Mouse (Mus musculus) kidney, postnatal 4 days (tissue): ENCODE results near the gene Ang5.
"Not testable (repeated sequence)": the region's sequence is repeated elsewhere in the genome, so short reads cannot be mapped to it uniquely, and the experiment has no call there.

Source experiments
- DNase-seq, 2 experiments: peaks; one replicate each; pipeline ENCODE4 v3.0.0; 2021; ENCODE audit warnings: mixed read lengths in 2 of 2

Gene Ang5

DNA sequence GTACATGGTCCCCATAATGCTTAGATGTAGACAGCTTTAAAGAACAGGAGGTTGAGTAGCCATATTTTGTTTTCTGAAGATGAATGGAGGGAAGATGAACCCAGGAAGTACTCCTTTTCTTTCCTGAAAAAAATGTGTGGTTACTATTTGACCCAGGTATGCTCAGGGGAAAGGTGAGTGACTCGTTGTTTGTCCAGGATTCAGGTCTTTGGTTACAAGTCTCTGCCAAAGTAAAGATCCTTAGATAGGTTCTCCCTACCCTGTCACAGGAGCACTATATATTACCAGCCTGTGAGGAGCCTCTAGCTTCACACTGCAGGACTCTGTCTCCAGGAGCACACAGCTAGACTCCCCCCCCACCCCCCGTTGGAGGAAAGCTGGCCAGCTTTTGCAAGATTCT lies at the start of gene Ang5:
Gene Ang5 (plus strand): TSS at position 301 of the 400 bp plus-strand sequence.
- not testable (repeated sequence) for DNase-seq

DNA sequence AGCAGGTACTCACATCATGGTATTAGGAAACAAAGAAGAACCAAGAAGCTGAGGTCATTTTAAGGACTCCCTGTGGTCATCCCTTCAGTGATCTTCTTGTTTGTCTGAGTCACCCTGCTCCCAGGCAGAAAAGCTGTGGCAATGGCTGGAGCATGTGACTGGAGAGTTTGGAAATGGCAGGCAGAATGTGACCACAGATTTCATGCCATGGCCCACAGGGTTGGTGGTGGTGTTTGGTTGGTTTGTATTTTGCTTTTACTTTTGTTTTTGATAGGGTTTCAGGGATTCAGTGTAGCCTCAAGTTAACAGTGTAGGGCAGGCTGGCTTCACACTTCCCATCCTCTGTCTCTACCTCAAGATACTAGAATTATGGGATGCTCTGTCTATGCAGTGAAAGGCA lies 38.7 kb upstream of the Ang5 start:
- not testable (repeated sequence) for DNase-seq

DNA sequence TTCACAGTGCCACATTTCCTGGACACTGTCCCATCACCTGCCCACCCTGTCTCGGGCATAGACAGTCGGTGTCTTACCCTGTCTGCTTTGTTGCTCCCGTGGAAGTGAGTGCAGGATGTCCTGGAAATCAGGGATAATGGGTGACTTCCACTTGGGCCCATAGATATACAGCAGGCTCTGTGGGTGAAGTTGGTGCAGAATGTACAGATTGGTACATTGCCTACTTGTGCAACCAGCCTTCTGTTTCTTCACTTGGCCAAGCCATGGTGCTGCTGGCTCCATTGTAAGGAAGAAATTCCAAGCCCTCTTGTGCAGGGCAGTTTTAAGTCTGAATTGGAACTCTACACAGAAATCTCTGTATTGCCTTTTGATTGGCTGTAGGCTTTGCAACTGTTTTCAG lies 33.4 kb upstream of the Ang5 start, which contains the start of gene Ear10:
Gene Ear10 (minus strand): TSS at position 101 of the 400 bp plus-strand sequence.
- DNase-seq, result not testable (repeated sequence)

DNA sequence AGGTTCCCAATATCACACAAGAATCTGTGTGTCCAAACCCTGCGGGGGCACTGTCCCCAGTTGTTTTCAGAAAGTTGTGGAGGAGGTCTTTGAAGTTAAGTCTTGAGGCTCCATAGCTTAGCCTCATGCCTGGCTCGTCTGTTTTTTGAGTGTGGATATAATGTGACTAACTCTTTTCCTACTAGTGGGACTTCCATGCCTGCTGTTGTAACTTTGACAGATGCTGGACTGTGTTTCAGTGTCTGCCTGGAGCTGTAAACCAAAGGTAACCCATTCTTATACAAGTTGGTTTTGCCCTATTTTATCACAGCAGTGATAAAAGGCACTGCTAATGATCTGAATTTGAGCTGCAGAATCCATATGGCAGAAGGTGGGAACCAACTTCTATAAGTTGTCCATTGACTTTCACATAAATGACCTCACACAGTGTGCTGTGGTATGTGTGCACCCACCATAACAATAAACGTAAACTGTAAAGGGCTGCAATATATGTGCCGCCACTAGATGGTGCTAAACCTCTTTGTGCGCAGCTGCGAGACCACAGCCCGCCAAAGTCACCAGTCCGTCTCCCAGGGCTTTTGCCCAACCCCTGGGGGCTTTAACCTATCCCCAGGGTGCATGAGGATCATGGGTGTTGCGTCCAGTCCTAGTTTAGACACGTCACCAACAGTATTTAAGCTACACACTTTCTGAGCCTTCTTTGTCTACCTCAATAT lies 32.0 kb upstream of the Ang5 start, which contains the start of gene Gm8113:
Gene Gm8113 (plus strand): TSS at position 703 of the 716 bp plus-strand sequence.
- DNase-seq, result peak; percentile 75 to 80

DNA sequence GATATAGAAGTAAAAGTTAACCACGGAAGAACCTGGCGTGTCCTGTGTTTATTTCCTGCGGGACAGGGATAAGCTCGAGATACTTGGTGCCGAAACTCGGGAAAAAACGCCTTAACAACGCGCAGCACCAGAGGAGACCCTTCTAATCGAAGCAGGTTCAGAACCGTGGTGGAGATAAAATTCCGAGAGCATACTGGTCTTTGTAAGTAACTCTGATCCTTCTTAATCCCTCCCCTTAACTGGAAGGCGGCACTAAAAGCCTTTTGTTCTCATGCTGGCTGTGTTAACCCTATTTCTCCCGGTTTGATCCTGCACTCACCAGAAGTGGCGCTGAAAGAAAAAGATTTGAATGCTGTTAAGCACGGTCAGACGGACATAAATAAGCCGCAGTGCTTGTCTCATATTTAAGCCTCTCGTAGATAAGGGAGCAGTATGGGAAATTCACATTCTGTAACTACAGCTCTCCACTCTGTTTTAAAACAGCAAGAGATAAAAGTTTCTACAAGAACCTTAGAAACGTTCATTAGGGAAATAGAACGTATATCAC lies 31.4 kb upstream of the Ang5 start:
- not testable (repeated sequence) for DNase-seq

DNA sequence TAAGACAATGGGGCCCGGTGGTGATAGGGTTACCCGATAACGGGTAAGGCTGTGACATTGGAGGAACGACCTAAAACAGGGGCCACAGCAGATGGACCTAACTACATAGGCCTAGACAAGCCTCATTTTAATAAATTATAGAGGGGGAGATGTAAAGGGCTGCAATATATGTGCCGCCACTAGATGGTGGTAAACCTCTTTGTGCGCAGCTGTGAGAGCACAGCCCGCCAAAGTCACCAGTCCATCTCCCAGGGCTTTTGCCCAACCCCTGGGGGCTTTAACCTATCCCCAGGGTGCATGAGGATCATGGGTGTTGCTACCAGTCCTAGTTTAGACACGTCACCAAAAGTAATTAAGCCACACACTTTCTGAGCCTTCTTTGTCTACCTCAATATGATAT lies 23.9 kb upstream of the Ang5 start:
- DNase-seq, result peak; percentile 58 to 63

DNA sequence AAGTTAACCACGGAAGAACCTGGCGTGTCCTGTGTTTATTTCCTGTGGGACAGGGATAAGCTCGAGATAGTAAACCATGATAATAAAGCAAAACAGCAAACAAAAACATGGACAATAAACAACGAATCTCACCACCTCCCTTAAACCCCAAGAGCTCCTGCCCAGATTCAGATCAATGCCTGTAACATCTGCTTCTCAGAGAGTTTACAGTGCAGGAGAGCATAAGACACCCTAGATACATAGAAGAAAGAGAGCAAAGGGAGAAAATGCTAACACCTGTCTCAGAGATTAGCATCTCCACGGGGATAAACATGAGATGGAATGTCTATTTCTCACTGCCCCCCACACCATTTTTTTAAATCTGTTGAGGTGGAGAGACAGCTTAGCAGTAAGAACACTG lies 23.5 kb upstream of the Ang5 start:
- DNase-seq, result not testable (repeated sequence)

DNA sequence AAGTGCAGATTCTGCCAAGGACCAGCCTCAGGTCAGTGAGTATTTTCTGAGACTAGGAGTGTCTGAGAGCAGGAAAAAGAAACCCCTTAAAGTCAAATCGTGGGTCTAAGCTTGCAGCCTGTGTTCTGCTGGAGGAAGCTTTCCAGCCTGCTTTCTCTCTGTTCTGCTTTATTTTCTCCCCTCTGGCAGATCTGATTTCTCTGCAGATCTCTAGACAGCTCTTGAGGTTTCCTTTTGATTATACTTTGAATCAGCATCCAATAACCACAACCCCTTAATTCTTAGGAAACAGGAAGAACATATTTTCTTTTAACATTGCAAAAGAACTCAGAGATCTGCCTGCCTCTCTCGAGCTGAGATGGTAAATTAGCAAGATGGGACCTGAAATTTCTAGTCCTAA lies 3.5 kb upstream of the Ang5 start:
- not testable (repeated sequence) for DNase-seq

DNA sequence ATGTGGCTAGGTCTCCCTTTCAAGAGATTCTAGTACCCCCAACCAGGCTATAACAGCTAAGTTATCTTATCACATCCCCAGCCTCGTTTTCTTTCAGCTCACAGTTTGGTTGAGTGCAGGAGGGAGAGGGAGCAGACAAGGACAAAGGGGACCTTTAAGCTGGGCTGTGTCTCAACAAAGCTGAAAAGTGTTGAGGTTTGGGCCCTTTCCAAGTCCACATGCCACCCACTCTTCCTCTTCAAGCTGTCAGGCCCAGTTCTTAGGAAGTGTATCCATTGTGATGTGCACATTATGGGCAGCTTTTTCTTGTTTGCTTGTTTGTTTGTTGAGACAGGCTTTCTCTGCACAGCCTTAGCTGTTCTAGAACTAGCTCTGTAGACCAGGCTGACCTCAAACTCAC lies 1.8 kb upstream of the Ang5 start:
- not testable (repeated sequence) for DNase-seq

DNA sequence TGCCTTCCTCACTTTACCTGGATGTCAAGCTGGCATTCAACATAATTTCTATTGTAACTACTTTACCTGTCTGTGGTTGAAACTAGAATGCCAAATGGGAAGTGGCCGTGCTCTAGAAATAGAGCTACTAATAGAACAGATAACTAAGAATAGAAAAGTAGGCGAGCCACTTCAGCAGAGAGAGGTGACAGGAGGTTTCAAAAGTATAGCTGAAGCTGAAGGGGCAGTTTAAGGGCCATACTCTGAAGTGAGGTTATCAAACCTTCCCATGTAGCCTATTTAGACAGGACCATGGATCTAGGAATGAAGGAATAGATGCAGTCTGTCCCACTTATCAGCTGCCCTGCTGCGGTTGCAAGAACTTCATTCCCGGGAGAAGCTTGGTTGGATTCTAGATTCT lies 26.6 kb downstream of the Ang5 start:
- DNase-seq, result no peak

DNA sequence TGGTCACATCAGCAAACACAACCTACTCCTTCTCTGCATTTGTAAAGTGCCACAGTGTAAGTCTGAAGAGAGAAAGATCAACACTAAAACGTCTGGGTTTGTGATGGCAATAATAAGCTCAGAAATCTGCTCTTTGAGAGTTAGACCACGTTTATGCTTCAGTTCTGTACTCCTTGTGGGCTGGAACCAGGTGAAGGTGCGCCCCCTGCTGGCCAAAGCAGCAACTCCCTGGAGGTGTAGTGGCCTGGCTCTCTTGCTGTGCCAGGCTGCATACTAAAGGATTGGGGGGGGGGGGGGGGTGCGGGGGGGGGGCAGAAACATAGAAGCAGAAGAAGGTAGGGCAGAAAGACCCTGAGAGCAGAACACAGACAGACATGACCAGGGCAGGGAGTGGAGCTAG lies 27.0 kb downstream of the Ang5 start:
- DNase-seq, result peak; percentile 74 to 76

DNA sequence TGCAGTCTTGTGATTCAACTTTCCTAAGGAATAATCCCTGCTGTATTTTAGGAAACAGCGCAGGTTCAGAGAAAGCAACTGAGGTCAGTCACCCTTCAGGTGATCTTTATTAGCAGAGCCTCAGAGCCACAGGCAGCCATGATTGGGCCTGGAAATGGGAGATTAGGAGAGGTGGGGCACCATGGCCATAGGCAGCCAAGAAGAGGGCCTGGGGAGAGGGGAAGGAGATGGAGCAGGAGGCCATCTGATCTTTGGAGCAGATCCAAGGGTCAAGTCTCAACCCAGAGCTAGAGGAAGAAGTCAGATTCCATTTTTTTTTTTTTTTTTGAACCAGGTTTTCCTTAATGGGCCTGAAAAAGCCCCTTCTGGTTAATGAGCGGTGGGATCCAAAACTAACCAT lies 29.3 kb downstream of the Ang5 start:
- no peak for DNase-seq

DNA sequence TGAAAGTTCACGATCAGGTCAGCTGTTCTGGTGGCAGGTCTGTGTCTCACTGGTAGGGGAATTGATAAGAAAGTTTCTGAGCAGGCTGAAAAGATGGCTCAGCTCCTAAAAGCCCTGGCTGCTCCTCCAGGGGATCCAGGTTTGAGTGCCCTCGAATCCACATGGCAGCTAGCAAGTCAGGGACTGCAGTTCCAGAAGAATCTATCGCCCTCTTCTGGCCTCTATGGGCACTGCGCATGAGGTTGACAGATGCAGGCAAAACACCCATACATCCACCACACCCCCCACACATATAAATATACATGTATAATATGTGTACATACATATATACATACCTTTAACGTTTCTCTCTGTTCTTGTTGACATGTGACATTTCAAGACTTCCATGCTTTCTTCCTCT lies 30.5 kb downstream of the Ang5 start:
- peak; percentile 88 to 89 for DNase-seq

DNA sequence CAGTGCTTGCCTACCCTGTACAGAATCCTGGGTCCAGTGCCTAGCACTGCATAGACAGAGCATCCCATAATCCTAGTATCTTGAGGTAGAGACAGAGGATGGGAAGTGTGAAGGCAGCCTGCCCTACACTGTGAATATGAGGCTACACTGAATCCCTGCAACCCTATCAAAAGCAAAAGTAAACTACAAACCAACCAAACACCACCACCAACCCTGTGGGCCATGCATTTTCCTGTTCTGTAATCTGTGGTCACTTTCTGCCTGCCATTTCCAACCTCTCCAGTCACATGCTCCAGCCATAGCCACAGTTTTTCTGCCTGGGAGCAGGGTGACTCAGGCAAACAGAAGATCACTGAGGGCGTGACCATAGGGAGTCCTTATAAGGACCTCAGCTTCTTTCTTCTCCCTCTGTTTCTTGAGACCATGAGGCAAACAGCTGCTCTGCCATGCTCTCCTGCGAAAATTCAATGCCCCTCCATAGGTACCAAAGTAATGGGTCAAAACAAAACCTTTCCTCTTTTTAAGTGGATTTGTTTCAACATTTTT lies 41.7 kb downstream of the Ang5 start:
- not testable (repeated sequence) for DNase-seq

DNA sequence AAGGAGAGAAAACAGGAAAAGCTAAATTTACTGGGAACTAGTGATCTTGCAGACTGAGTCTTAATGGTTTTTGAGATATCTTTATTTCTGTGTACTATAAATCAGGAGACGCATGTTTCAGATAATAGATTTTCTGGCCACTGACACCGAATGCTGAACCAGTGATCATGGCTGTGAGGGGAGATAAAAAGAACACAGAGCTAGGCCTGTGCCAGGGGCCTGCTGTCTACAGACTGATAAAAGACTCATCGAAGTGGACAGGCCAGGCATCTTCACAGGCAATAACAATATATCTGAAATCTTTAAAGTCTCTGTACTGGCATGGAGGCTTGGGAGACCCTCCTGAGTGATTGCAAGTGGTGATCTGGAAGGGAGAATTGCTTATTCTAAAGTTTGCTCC lies 44.7 kb downstream of the Ang5 start:
- no peak for DNase-seq

DNA sequence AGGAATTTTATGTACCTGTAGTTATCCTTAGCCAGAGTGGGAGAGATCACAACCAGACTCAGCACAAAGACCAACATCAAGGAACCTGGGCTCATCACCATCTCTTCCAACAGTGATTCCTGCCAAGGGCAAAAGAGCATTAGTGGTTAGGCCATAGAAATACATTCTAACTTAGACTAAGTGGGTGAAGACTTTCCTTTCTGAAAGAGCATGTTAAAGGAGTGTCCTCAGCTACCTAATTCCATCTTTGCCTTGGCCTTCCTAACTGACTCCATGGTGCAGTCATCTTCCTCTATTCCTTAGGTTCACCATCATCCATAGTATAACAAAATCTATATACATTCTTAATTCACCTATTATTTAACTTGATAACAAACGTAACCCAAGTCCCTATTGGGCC lies 45.3 kb downstream of the Ang5 start, which contains the start of gene Ang6:
Gene Ang6 (minus strand): TSS at position 101 of the 400 bp plus-strand sequence.
- DNase-seq, result no peak

DNA sequence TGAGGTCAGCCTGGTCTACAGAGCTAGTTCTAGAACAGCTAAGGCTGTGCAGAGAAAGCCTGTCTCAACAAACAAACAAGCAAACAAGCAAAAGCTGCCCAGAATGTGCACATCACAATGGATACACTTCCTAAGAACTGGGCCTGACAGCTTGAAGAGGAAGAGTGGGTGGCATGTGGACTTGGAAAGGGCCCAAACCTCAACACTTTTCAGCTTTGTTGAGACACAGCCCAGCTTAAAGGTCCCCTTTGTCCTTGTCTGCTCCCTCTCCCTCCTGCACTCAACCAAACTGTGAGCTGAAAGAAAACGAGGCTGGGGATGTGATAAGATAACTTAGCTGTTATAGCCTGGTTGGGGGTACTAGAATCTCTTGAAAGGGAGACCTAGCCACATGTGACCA lies 51.2 kb downstream of the Ang5 start:
- not testable (repeated sequence) for DNase-seq

DNA sequence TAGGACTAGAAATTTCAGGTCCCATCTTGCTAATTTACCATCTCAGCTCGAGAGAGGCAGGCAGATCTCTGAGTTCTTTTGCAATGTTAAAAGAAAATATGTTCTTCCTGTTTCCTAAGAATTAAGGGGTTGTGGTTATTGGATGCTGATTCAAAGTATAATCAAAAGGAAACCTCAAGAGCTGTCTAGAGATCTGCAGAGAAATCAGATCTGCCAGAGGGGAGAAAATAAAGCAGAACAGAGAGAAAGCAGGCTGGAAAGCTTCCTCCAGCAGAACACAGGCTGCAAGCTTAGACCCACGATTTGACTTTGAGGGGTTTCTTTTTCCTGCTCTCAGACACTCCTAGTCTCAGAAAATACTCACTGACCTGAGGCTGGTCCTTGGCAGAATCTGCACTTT lies 52.8 kb downstream of the Ang5 start:
- not testable (repeated sequence) for DNase-seq
